Mouse (Mus musculus) myocyte (in vitro differentiated cells): ENCODE data around the gene Vnn3. TPM values are rescaled to one million over a fixed set of nuclear protein-coding genes. Genes with fewer than 3 reads are reported as not detected.

Experiments used
- H3K27me3 ChIP-seq: one replicate; pipeline ENCODE4 v1.6.1; 2011; ENCODE audit not compliant: control insufficient read depth, insufficient read depth, insufficient read length
- H3K36me3 ChIP-seq: one replicate; pipeline ENCODE4 v1.6.1; 2011; ENCODE audit not compliant: control insufficient read depth, insufficient read depth
- H3K4me2 ChIP-seq: one replicate; pipeline ENCODE4 v1.6.1; 2011; ENCODE audit warnings: low read depth, control low read depth
- H3K4me3 ChIP-seq: one replicate; pipeline ENCODE4 v1.5.1; 2011; ENCODE audit warnings: mild to moderate bottlenecking, control low read depth, moderate library complexity
- H3K79me2 ChIP-seq: one replicate; pipeline ENCODE4 v1.6.1; 2011; ENCODE audit not compliant: control insufficient read depth, insufficient read depth
- H3ac ChIP-seq: one replicate; pipeline ENCODE4 v1.6.1; 2011; ENCODE audit not compliant: control insufficient read depth, insufficient read length
- CEBPB ChIP-seq: IDR thresholded peaks from 2 replicates; pipeline ENCODE4 v1.6.1; 2011; ENCODE audit warnings: mild to moderate bottlenecking, moderate library complexity; ENCODE audit not compliant: poor library complexity, insufficient read depth, severe bottlenecking
- E2F4 ChIP-seq: IDR thresholded peaks from one replicate; pipeline ENCODE4 v1.6.1; 2011; ENCODE audit warnings: mild to moderate bottlenecking, control low read depth, moderate library complexity; ENCODE audit not compliant: insufficient read depth
- MAX ChIP-seq: IDR thresholded peaks from one replicate; pipeline ENCODE4 v1.6.1; 2011; ENCODE audit warnings: low read depth, mild to moderate bottlenecking, control low read depth
- MYOD1 ChIP-seq, 3 experiments: IDR thresholded peaks; one replicate each; pipeline ENCODE4 v1.6.1; 2011; ENCODE audit warnings: control low read depth in 2 of 3, low read depth in 2 of 3, mild to moderate bottlenecking in 2 of 3, moderate library complexity in 1 of 3; ENCODE audit not compliant: insufficient read length in 2 of 3, control insufficient read depth in 1 of 3
- MYOG ChIP-seq, 3 experiments: IDR thresholded peaks; one replicate each; pipeline ENCODE4 v1.6.1; 2011; ENCODE audit warnings: control low read depth in 2 of 3, low read depth in 2 of 3, mild to moderate bottlenecking in 2 of 3; ENCODE audit not compliant: insufficient read length in 2 of 3, control insufficient read depth in 1 of 3, insufficient read depth in 1 of 3
- POLR2A ChIP-seq: IDR thresholded peaks from one replicate; pipeline ENCODE4 v1.6.1; 2011; ENCODE audit warnings: low read depth, mild to moderate bottlenecking, control low read depth, moderate library complexity; ENCODE audit not compliant: insufficient read length
- POLR2AphosphoS2 ChIP-seq: IDR thresholded peaks from one replicate; pipeline ENCODE4 v1.6.1; 2011; ENCODE audit warnings: low read depth, control low read depth; ENCODE audit not compliant: insufficient read length
- REST ChIP-seq: IDR thresholded peaks from one replicate; pipeline ENCODE4 v1.6.1; 2011; ENCODE audit warnings: mild to moderate bottlenecking, control low read depth, moderate library complexity; ENCODE audit not compliant: insufficient read depth, insufficient read length
- SRF ChIP-seq: IDR thresholded peaks from one replicate; pipeline ENCODE4 v1.6.1; 2011; ENCODE audit warnings: low read depth; ENCODE audit not compliant: control insufficient read depth, insufficient read length
- TCF12 ChIP-seq: IDR thresholded peaks from one replicate; pipeline ENCODE4 v1.6.1; 2011; ENCODE audit warnings: mild to moderate bottlenecking, control low read depth; ENCODE audit not compliant: poor library complexity, insufficient read depth, severe bottlenecking
- TCF3 ChIP-seq: IDR thresholded peaks from one replicate; pipeline ENCODE4 v1.6.1; 2011; ENCODE audit warnings: low read depth, control low read depth; ENCODE audit not compliant: insufficient read length
- USF1 ChIP-seq: IDR thresholded peaks from one replicate; pipeline ENCODE4 v1.6.1; 2011; ENCODE audit warnings: low read depth, mild to moderate bottlenecking, control low read depth, moderate library complexity
- polyA plus RNA-seq: library from polyadenylated mRNA; unstranded; fragments of >200 nt; fragmentation: generic; extraction: Trizol; gene quantifications from one replicate; pipeline ENCODE4 v1.2.1, GENCODE M21; 2012; ENCODE audit warnings: missing spikeins

Gene Vnn3
- polyA plus RNA-seq = not detected

DNA sequence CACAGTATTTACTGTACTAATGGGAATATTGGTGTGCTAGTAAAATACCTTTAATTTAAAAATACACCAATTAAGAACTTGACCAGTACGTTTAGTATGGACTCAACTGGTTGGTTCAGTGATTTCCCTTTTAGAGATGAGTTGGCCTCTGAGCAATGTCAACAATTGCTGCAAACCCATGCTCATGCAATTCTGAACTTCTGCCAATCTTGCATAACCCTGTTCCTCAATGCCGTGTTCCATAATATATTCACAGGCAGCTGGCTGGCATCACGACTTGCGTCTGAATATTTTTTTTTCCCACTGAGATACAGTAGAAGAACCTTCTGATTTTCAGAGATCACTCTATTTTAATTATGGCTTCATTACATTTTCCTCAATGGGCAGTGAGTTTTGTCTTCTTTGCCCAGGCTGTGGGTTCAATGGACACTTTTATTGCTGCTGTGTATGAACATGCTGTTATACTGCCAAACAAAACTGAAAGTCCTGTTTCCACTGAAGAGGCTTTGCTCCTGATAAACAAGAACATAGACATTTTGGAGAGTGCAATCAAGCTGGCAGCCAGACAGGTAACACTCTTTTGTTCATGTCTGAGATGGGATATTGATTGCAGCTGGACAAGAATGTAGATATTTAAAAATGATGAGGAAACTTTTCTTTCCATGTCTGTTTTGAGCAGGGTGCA lies at the start of gene Vnn3:
Gene Vnn3, plus strand, starts transcription at position 235 of the 685 bp plus-strand sequence.
- Histone ChIP-seq H3K27me3 (peaks cover 12% of the 10 kb centered on the region), H3K36me3 (no peaks in the 10 kb centered on the region), H3K4me3 (no peak within 1 kb of the TSS), H3K4me2 (no peak within 1 kb of the TSS), H3K79me2 (no peaks in the 10 kb centered on the region), H3ac (no peak within 1 kb of the TSS)
- TF ChIP-seq E2F4 (no peak), MYOD1 (IDR thresholded peaks at IDR 0.05; ENCODE audit: control insufficient read depth in 1 of 3, insufficient read length in 2 of 3, low read depth in 2 of 3) (no peak), MYOG (IDR thresholded peaks at IDR 0.05; ENCODE audit: control insufficient read depth in 1 of 3, insufficient read depth in 1 of 3, insufficient read length in 2 of 3, low read depth in 2 of 3) (no peak), SRF (no peak), CEBPB (no peak), REST (no peak), POLR2AphosphoS2 (no peak), USF1 (no peak), TCF12 (no peak), TCF3 (no peak), MAX (no peak), POLR2A (no peak)

GRCm38 (mm10) chr10:23802911-23803310 lies 48.4 kb upstream of the Vnn3 start:
- Histone ChIP-seq H3K27me3 (no peaks in the 10 kb centered on the region), H3ac (no peak overlapping the region), H3K4me3 (no peak overlapping the region), H3K36me3 (peaks cover 13% of the 10 kb centered on the region), H3K79me2 (no peaks in the 10 kb centered on the region), H3K4me2 (no peak overlapping the region)
- TF ChIP-seq MAX = no peak
- TF ChIP-seq POLR2AphosphoS2 = no peak
- no peak for TF ChIP-seq CEBPB

DNA sequence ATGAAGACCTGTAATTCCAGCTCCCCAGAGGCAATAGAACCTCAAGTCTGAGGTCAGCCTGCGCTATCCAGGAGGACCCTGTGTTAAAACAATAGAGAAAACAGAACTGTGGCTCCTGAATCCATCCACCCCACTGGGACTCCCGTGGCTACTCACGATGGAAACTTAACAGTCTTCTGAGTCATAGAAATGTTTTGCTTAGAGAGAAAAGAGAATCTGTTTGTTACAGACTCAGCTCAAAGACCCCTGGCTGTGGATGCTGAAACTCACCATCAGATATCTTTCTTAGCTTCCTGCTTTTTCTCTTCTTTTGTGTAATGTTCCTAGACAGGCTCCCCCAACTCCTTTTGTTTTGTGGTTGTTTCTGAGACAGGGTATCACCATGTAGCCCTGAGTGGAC lies 46.6 kb upstream of the Vnn3 start:
- Histone ChIP-seq H3K36me3 (peaks cover 13% of the 10 kb centered on the region), H3K27me3 (no peaks in the 10 kb centered on the region), H3ac (no peak overlapping the region), H3K4me2 (no peak overlapping the region), H3K79me2 (no peaks in the 10 kb centered on the region), H3K4me3 (no peak overlapping the region)
- TF ChIP-seq MAX (no peak), TCF12 (no peak), E2F4 (no peak), REST (no peak), POLR2A (no peak), MYOG (IDR thresholded peaks at IDR 0.05; ENCODE audit: control insufficient read depth in 1 of 3, insufficient read depth in 1 of 3, insufficient read length in 2 of 3, low read depth in 2 of 3) (no peak)

DNA sequence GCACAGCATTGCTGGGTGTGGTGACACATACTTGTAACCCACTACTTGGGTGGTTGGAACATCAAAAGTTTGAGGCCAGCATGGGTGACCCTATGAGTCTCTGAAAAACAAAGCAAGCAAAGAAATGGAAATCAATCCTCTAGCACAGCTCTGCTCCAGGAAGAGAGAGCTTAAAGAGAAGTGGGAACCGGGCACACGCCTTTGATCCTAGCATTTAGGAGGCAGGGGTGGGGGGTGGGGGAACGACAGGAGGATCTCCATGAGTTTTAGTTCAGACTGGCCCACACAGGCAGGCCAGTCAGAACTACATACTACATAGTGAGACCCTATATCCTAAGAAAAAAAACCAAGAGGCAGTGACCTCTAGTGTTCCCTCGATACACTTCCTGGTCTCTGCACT lies 45.1 kb upstream of the Vnn3 start:
- H3ac ChIP-seq = no peak overlapping the region
- no peaks in the 10 kb centered on the region for H3K27me3 ChIP-seq
- H3K36me3 ChIP-seq = peaks cover 13% of the 10 kb centered on the region
- no peak overlapping the region for H3K4me3 ChIP-seq
- TF ChIP-seq MYOG (IDR thresholded peaks at IDR 0.05; ENCODE audit: control insufficient read depth in 1 of 3, insufficient read depth in 1 of 3, insufficient read length in 2 of 3, low read depth in 2 of 3) (no peak), POLR2AphosphoS2 (no peak)
- H3K79me2 ChIP-seq = no peaks in the 10 kb centered on the region
- H3K4me2 ChIP-seq = no peak overlapping the region

- Histone ChIP-seq H3K27me3 (no peaks in the 10 kb centered on the region), H3K4me2 (no peak overlapping the region), H3K4me3 (no peak overlapping the region), H3K79me2 (no peaks in the 10 kb centered on the region), H3K36me3 (no peaks in the 10 kb centered on the region), H3ac (no peak overlapping the region)
- TF ChIP-seq REST (no peak), POLR2A (no peak), POLR2AphosphoS2 (no peak), E2F4 (no peak), MYOG (IDR thresholded peaks at IDR 0.05; ENCODE audit: control insufficient read depth in 1 of 3, insufficient read depth in 1 of 3, insufficient read length in 2 of 3, low read depth in 2 of 3) (no peak), MAX (no peak), TCF12 (no peak), CEBPB (no peak), SRF (no peak)
Measured at GRCm38 (mm10) chr10:23811635-23812437, 39.4 kb upstream of the Vnn3 start.
